ENCODE assay signal across 10 mouse cellular contexts in genomic region chr13:94883966-94884960, GRCm38 (mm10). TPM values are rescaled to one million over a fixed set of nuclear protein-coding genes. Genes with fewer than 3 reads are reported as not detected.
DNase-seq lines count a peak whose midpoint lies in the region; ATAC-seq lines count a peak whose summit lies in the region.
"Had no signal": no experiment of that assay in that cellular context is flagged by ENCODE, and none has a peak within 500 bp of the region (broad histone marks: within the 10 kb centered on the region; RNA-seq: fewer than 3 reads in every experiment).

No protein-coding gene starts in this region.

- WGBS in heart, embryonic 10.5 days = 1% methylated on average over 36 of the region's 36 CpGs
- WGBS in hindbrain, embryonic 11.5 days = under 1% methylated on average over 36 of the region's 36 CpGs
- under 1% methylated on average over 36 of the region's 36 CpGs for WGBS in midbrain, embryonic 12.5 days

- no peaks in the 10 kb centered on the region for H3K36me3 ChIP-seq in heart, embryonic 10.5 days
- H3K36me3 ChIP-seq in hindbrain, embryonic 11.5 days (ENCODE audit: control insufficient read depth, insufficient read depth, low read length) = no peaks in the 10 kb centered on the region
- H3K36me3 ChIP-seq in midbrain, embryonic 12.5 days = no peaks in the 10 kb centered on the region

- no peak overlapping the region for H3K27ac ChIP-seq in heart, embryonic 10.5 days
- H3K27ac ChIP-seq in hindbrain, embryonic 11.5 days (ENCODE audit: low read depth, low read length) = 0 out of 2 replicates have a peak overlapping the region, but pooled peaks have one; percentile 61
- no peak overlapping the region for H3K27ac ChIP-seq in midbrain, embryonic 12.5 days (replicated peaks)
- H3K27ac ChIP-seq: macrophage had no signal

- no peak for DNase-seq in heart, embryonic 10.5 days (ENCODE audit: low spot score)
- no peak for DNase-seq in heart, postnatal 4 days
- DNase-seq in Muller cell, postnatal 12 days (ENCODE audit: inconsistent ontology term) = peak; percentile 59
- peak; percentile 61 for DNase-seq in hindbrain, embryonic 11.5 days (ENCODE audit: low spot score)
- DNase-seq in adrenal gland, adult 18-20 months (ENCODE audit: low spot score in 2 of 2) = no peak
- DNase-seq in layer of hippocampus, adult 9-11 months = no peak

- no peak overlapping the region for H3K9ac ChIP-seq in hindbrain, embryonic 11.5 days (ENCODE audit: low read depth, low read length)
- peak overlapping the region; percentile 37; the same call in 1 of the 2 replicates for H3K9ac ChIP-seq in midbrain, embryonic 12.5 days (replicated peaks)

- H3K4me3 ChIP-seq in heart, embryonic 10.5 days = peak overlapping the region; percentile 65
- H3K4me3 ChIP-seq in hindbrain, embryonic 11.5 days (ENCODE audit: low read depth, low read length) = peak overlapping the region; percentile 37; the same call in 1 of the 2 replicates
- peak overlapping the region; percentile 39 for H3K4me3 ChIP-seq in midbrain, embryonic 12.5 days

- no peak for ATAC-seq in hindbrain, embryonic 11.5 days (ENCODE audit: low FRiP score)
- ATAC-seq in midbrain, embryonic 12.5 days (ENCODE audit: low FRiP score, low read depth) = no peak
- no peak for ATAC-seq in megakaryocyte, adult 5-6 weeks (ENCODE audit: poor library complexity, severe bottlenecking)

- peaks cover 99% of the 10 kb centered on the region for H3K27me3 ChIP-seq in heart, embryonic 10.5 days (ENCODE audit: insufficient read depth, poor library complexity, severe bottlenecking)
- H3K27me3 ChIP-seq in hindbrain, embryonic 11.5 days (ENCODE audit: control insufficient read depth, insufficient read depth, low read length) = peaks cover 78% of the 10 kb centered on the region
- H3K27me3 ChIP-seq in midbrain, embryonic 12.5 days = peaks cover 83% of the 10 kb centered on the region

- H3K9me3 ChIP-seq in heart, embryonic 10.5 days = no peaks in the 10 kb centered on the region
- H3K9me3 ChIP-seq in hindbrain, embryonic 11.5 days (ENCODE audit: control insufficient read depth, low read length) = no peaks in the 10 kb centered on the region
- no peaks in the 10 kb centered on the region for H3K9me3 ChIP-seq in midbrain, embryonic 12.5 days

- H3K4me1 ChIP-seq in heart, embryonic 10.5 days = peaks cover 25% of the 10 kb centered on the region
- H3K4me1 ChIP-seq in hindbrain, embryonic 11.5 days (replicated peaks; ENCODE audit: control insufficient read depth, insufficient read depth, low read length) = peaks cover 5% of the 10 kb centered on the region
- H3K4me1 ChIP-seq in midbrain, embryonic 12.5 days = peaks cover 23% of the 10 kb centered on the region

- H3K4me2 ChIP-seq in hindbrain, embryonic 11.5 days (replicated peaks; ENCODE audit: low read depth, low read length) = peak overlapping the region; percentile 71
- H3K4me2 ChIP-seq in midbrain, embryonic 12.5 days (replicated peaks) = peak overlapping the region; percentile 61

RNA-seq across cellular contexts. Expression of gene Otp, which starts 8.9 kb away (rescaled TPM):
- polyA plus RNA-seq in heart, embryonic 10.5 days (2016; fragmentation: Nextera tagmentation; extraction: Ambion mirVana) = not detected in 2 replicates
- total RNA-seq in heart, postnatal 4 days (2021) = not detected
- 10.6 and 14.0 TPM in 2 replicates for polyA plus RNA-seq in hindbrain, embryonic 11.5 days (2014; fragmentation: Nextera tagmentation; extraction: Ambion mirVana)
- 2.1 and 3.0 TPM in 2 replicates for polyA plus RNA-seq in midbrain, embryonic 12.5 days (2016; fragmentation: Nextera tagmentation; extraction: Ambion mirVana)
- total RNA-seq in megakaryocyte, adult 5-6 weeks (2015) = not detected in 2 replicates
- not detected in 2 replicates for total RNA-seq in megakaryocyte, adult 5-6 weeks (2017)
- not detected for total RNA-seq in adrenal gland, adult 18-20 months (2021)
- total RNA-seq: hematopoietic stem cell, adult 5-6 weeks had no signal
- polyA plus RNA-seq: macrophage had no signal

Comparison
In these comparisons a context has a peak if more than half of its experiments do, and no peak if none do; other contexts are left out.
1. DNase-seq: peak in Muller cell, postnatal 12 days (single experiment) and hindbrain, embryonic 11.5 days (single experiment); none in heart, embryonic 10.5 days (single experiment), heart, postnatal 4 days (single experiment), adrenal gland, adult 18-20 months (0 of 2) and layer of hippocampus, adult 9-11 months (single experiment).
2. Peak in every context shown above with its lines, with median percentiles within 50 percentile points of each other: H3K4me3 ChIP-seq.